Mouse (Mus musculus) lung, postnatal 0 days (tissue): ENCODE results near the gene Gm42715. TPM values are rescaled to one million over a fixed set of nuclear protein-coding genes. Genes with fewer than 3 reads are reported as not detected.
"Not testable (repeated sequence)": the region's sequence is repeated elsewhere in the genome, so short reads cannot be mapped to it uniquely, and the experiment has no call there.

Experiments used
- ATAC-seq: fragments of 200-750 bp; cut with Nextera tagmentation; 2 replicates; pipeline ENCODE4 v1.8.0; 2017; ENCODE audit warnings: moderate library complexity
- DNase-seq: peaks from one replicate; pipeline ENCODE4 v3.0.0-alpha.2; 2016; ENCODE audit warnings: low spot score
- H3K27ac ChIP-seq: fragments of 300-500 bp; sonication (generic); 2 replicates; pipeline ENCODE4 v1.5.1; 2014; ENCODE audit warnings: antibody characterized with exemption, mild to moderate bottlenecking, low read length, mixed read lengths
- H3K27me3 ChIP-seq: fragments of 300-500 bp; sonication (generic); replicated peaks from 2 replicates; pipeline ENCODE4 v1.6.1; 2014; ENCODE audit warnings: low read length, mixed read lengths; ENCODE audit not compliant: insufficient read depth
- H3K36me3 ChIP-seq: fragments of 300-500 bp; sonication (generic); 2 replicates; pipeline ENCODE4 v1.6.1; 2014; ENCODE audit warnings: low read length, mixed read lengths; ENCODE audit not compliant: insufficient read depth
- H3K4me1 ChIP-seq: fragments of 300-500 bp; sonication (generic); 2 replicates; pipeline ENCODE4 v1.6.1; 2014; ENCODE audit warnings: antibody characterized with exemption, low read depth, low read length, mixed read lengths; ENCODE audit not compliant: insufficient read depth
- H3K4me2 ChIP-seq: fragments of 300-500 bp; sonication (generic); replicated peaks from 2 replicates; pipeline ENCODE4 v1.6.1; 2014; ENCODE audit warnings: low read depth, mild to moderate bottlenecking, low read length, moderate library complexity, mixed read lengths
- H3K4me3 ChIP-seq: fragments of 300-500 bp; sonication (generic); 2 replicates; pipeline ENCODE4 v1.5.1; 2014; ENCODE audit warnings: low read depth, low read length
- H3K9ac ChIP-seq: fragments of 300-500 bp; sonication (generic); replicated peaks from 2 replicates; pipeline ENCODE4 v1.6.1; 2014; ENCODE audit warnings: low read depth, mild to moderate bottlenecking
- H3K9me3 ChIP-seq: fragments of 300-500 bp; sonication (generic); 2 replicates; pipeline ENCODE4 v1.6.1; 2016; ENCODE audit warnings: low read length, mixed read lengths
- CTCF ChIP-seq: IDR thresholded peaks from 2 replicates; pipeline ENCODE4 v1.5.1; 2016; ENCODE audit warnings: antibody characterized with exemption, mild to moderate bottlenecking
- EP300 ChIP-seq: IDR thresholded peaks from 2 replicates; pipeline ENCODE4 v1.6.1; 2016; ENCODE audit warnings: antibody characterized with exemption, mild to moderate bottlenecking, control low read depth
- WGBS: fragments of 180-500 bp; shearing (Covaris S2); extraction: QIAGEN DNeasy Blood & Tissue Kit; methylation state at CpG from one replicate; pipeline ENCODE4 v1.1.7; 2014; 5-methylcytosine and 5-hydroxymethylcytosine counted together
- polyA plus RNA-seq: library from polyadenylated mRNA; unstranded; fragments of >200 nt; fragmentation: Nextera tagmentation; extraction: Ambion mirVana; gene quantifications from 2 replicates; pipeline ENCODE4 v1.2.1, GENCODE M21; 2015

Gene Gm42715
- polyA plus RNA-seq, 1 experiment from 2014 or later, result 9.3 TPM

DNA sequence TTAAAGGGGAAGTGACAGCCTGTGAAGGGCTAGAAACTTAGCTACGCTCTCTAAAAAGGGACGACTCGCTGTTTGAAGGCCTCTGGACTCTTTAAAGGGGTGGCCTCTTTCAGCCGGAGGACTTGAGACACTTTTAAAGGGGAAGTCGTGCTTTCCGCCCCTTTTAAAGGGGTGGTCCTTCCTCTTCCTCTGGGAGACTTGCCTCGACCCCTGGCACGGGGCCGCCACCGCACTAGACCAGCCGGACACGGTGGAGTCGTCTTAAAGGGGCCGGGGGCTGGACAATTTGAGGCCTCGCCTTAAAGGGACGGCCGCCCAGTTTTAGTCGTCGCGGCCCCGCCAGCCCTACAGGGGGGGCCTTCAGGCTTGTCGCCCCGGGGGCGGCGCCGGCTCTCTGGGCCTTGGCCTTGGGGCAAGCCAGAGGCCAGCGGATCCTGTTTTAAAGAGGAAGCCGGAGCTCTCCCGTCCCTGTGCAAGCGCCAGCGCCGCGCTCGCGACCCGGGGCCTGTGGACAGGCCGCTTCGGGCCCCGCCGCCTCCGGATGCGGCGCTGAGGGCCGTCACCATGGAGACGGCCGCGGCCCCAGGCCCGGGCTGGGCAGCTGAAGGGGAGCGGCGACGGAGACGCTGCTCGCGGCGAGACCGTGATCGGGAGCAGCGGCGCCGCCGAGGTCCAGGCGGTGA, 40.6 kb upstream of the Gm42715 start, which contains the start of gene Fbrs:
Gene Fbrs (plus strand): TSS at position 565 of the 683 bp plus-strand sequence.
- DNase-seq (peak; percentile 99), ATAC-seq (peak; percentile 75)
- peaks cover 37% of the 10 kb centered on the region; the same call in 1 of the 2 replicates for H3K36me3 ChIP-seq
- peak within 1 kb of the TSS; percentile 97 for H3K27ac ChIP-seq
- no peaks in the 10 kb centered on the region for H3K9me3 ChIP-seq
- TF ChIP-seq CTCF (0 out of 2 replicates have a peak, but pooled peaks have one; percentile 12), EP300 (peak; percentile 7; the same call in 1 of the 2 replicates)
- peak within 1 kb of the TSS; percentile 97 for H3K4me2 ChIP-seq
- peak within 1 kb of the TSS; percentile 97 for H3K4me3 ChIP-seq
- no peaks in the 10 kb centered on the region for H3K27me3 ChIP-seq
- WGBS, result under 1% methylated on average over 44 of the region's 62 CpGs
- peaks cover 21% of the 10 kb centered on the region; the same call in 1 of the 2 replicates for H3K4me1 ChIP-seq
- H3K9ac ChIP-seq, result peak within 1 kb of the TSS; percentile 94

DNA sequence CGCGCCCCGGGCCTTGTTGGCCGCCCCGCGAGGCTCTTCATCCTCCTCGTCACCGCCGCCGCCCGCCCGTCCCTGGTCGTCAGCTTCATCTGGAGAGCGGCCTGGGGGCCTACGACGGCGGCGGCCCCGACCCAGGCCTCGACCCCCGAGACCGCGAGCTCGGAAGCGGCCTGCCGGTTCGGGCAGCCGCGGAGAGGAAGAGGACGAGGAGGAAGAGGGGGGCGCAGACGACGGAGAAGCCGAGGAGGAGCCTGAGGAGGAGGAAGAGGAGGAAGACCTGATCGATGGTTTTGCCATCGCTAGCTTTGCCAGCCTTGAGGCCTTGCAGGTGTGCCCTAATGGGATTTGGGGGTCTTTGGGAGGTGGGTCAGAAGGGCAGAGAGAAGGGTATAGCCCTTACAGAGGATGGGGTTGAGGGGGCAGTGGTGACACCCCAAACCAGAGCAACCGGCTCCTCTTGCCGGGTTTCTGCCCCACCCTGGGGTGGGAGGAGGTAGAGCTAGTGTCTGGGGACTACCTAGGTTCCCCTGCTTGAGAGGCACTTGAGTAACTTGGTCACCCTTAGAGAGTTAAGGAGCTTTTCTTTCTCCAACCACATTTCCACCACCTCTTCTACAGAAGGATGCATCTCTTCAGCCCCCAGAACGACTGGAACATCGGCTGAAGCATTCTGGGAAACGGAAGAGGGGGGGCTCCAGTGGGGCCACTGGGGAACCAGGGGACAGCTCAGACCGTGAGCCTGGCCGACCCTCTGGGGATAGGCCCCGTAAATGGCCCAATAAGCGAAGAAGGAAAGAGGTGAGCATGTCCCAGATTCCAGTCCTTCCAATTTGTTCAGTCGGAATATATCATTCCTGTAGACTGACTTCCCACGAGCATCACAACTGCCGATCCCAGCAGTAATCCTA, 39.8 kb upstream of the Gm42715 start:
- no peak for TF ChIP-seq CTCF
- no peak for TF ChIP-seq EP300
- Histone ChIP-seq H3K27me3 (no peaks in the 10 kb centered on the region), H3K4me2 (peak overlapping the region; percentile 97), H3K4me3 (peak overlapping the region; percentile 97), H3K27ac (peak overlapping the region; percentile 97), H3K4me1 (peaks cover 21% of the 10 kb centered on the region; the same call in 1 of the 2 replicates), H3K36me3 (peaks cover 38% of the 10 kb centered on the region; the same call in 1 of the 2 replicates), H3K9ac (peak overlapping the region; percentile 94), H3K9me3 (no peaks in the 10 kb centered on the region)
- 2% methylated on average over 40 of the region's 48 CpGs for WGBS
- ATAC-seq (no peak), DNase-seq (peak; percentile 61)

DNA sequence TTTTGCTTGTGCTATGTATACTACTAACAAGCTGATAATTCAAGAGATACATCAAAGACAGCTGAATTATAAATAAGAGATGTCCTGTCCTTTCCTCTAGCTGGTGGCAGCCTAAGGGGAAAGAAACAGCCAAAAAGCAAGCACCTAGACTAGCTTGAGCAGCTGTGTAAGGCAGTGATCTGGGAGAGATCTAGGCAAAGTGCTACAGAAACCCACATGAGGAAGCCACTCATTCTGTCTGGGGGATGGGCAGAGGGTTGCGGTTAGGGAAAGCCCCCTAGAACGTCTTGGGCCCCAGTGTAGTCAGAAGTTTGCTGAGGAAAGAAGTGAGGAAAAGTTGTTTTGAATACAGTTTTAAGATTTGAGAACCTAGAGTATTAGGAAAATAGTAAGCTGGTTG, 39.1 kb upstream of the Gm42715 start:
- no peak for ATAC-seq
- WGBS, result 47% methylated on average over 2 of the region's 2 CpGs
- Histone ChIP-seq H3K4me1 (peaks cover 21% of the 10 kb centered on the region; the same call in 1 of the 2 replicates), H3K9ac (peak overlapping the region; percentile 94), H3K27ac (no peak overlapping the region), H3K27me3 (no peaks in the 10 kb centered on the region), H3K4me3 (peak overlapping the region; percentile 97), H3K36me3 (peaks cover 35% of the 10 kb centered on the region; the same call in 1 of the 2 replicates), H3K4me2 (peak overlapping the region; percentile 97), H3K9me3 (no peaks in the 10 kb centered on the region)
- no peak for DNase-seq
- no peak for TF ChIP-seq EP300
- TF ChIP-seq CTCF, result no peak

DNA sequence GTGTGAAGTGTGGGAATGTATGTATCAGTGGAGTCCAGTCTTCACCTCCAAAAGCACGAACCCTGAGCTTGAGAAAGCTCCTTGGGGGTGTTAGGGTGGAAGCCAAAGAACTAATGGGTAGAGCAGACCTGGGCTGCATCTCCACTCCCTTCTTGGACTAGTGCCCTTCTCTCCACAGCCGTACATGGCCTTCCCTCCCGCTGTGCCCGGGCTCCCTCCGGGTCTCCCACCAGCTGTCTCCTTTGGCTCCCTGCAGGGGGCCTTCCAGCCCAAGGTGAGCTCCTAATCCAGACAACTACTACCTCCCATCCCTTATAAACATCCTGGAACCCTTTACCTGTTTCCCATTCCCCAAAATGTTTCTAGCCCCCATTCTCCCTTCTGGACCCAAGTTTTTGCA, 34.0 kb upstream of the Gm42715 start:
- Histone ChIP-seq H3K27ac (no peak overlapping the region), H3K4me2 (no peak overlapping the region), H3K9me3 (no peaks in the 10 kb centered on the region), H3K36me3 (peaks cover 60% of the 10 kb centered on the region), H3K4me3 (no peak overlapping the region), H3K27me3 (no peaks in the 10 kb centered on the region), H3K9ac (no peak overlapping the region), H3K4me1 (peaks cover 5% of the 10 kb centered on the region; the same call in 1 of the 2 replicates)
- ATAC-seq (no peak), DNase-seq (no peak)
- 76% methylated on average over 5 of the region's 5 CpGs for WGBS
- TF ChIP-seq CTCF, result no peak
- no peak for TF ChIP-seq EP300

DNA sequence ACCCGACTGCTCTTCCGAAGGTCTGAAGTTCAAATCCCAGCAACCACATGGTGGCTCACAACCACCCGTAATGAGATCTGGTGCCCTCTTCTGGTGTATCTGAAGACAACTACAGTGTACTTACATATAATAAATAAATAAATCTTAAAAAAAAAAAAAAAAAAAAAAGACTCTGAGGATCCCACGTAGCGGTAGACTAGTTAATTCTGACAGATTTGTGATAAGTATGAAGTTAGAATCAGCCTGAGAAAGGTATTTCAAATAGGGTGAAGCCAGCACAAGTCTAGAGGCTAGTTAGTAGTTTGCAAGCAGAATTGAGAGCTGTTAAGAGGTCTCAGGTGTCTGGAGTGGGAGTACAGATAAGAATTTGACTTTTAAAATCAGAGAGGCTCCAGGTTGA, 31.0 kb upstream of the Gm42715 start:
- not testable (repeated sequence) for H3K4me2 ChIP-seq, DNase-seq

DNA sequence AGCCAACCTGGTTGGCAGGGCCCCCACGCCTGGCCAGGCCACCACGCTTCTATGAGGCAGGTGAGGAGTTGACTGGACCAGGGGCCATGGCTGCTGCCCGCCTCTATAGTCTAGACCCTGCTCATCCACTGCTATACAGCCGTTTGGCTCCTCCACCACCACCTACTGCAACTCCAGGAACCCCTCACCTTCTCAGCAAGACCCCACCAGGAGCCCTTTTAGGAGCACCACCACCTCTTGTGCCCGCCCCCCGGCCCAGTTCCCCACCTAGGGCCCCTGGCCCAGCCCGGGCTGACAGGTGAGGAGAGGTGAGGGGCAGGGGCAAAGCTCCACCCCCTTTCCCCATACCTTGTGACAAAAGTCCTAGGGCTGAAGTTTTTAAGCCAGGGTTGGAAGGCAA, 29.4 kb upstream of the Gm42715 start:
- no peak overlapping the region for H3K4me3 ChIP-seq
- DNase-seq (no peak), ATAC-seq (no peak)
- H3K27ac ChIP-seq, result no peak overlapping the region
- no peaks in the 10 kb centered on the region for H3K27me3 ChIP-seq
- no peak overlapping the region for H3K4me2 ChIP-seq
- H3K9ac ChIP-seq, result no peak overlapping the region
- WGBS, result 92% methylated on average over 5 of the region's 7 CpGs
- peaks cover 56% of the 10 kb centered on the region for H3K36me3 ChIP-seq
- H3K9me3 ChIP-seq, result no peaks in the 10 kb centered on the region
- H3K4me1 ChIP-seq, result no peaks in the 10 kb centered on the region
- TF ChIP-seq CTCF, result no peak
- TF ChIP-seq EP300, result no peak

More for the DNA sequence above, 31.0 kb upstream of the Gm42715 start:
- WGBS, result 74% methylated on average over 4 of the region's 5 CpGs
- not testable (repeated sequence) for H3K4me3 ChIP-seq, H3K27ac ChIP-seq, H3K9ac ChIP-seq, ATAC-seq, H3K4me1 ChIP-seq, H3K9me3 ChIP-seq, H3K27me3 ChIP-seq
- TF ChIP-seq CTCF, result 0 out of 2 replicates have a peak, but pooled peaks have one; percentile 1
- H3K36me3 ChIP-seq, result peaks cover 68% of the 10 kb centered on the region
